Mouse (Mus musculus): ENCODE results near the gene Agap2. TPM values are rescaled to one million over a fixed set of nuclear protein-coding genes. Genes with fewer than 3 reads are reported as not detected.

Gene Agap2
- polyA plus RNA-seq, 1 experiment = 151 TPM

DNA sequence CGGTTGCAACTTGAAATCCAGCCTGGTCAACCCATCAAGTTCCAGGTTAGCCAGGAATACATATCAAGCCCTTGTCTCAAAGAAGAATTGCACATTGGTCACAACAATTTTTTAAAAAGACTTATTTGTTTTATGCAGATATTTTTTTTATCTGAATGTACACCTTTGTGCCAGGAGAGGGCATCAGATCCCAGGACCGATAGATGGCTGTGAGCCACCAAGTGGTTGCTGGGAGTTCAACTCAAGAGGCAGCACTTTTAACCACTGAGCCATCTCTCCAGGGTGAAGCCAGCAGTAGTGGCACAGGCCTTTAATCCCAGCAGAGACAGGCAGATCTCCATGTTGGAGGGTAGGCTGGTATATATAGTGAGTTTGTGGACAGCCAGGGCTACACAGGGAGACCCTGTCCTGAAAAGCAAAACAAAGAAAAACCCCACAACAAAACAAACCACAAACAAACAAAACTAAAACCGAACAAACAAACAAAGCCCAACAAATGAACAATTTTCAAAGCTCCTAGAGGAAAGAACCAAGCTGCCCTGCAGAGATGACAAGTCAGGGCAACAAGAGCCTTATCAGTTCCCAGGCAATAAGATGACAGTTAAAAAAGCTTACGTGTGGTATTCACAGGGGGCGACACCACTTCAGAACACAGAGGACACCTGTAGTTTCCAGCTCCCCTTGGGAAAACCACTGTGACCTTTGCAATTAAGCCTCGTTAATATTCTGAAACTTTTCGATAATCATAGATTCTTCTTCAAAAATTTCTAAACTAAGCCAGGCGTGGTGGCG, 50.3 kb downstream of the Agap2 start:
- TF ChIP-seq CTCF (IDR thresholded peaks at IDR 0.05; ENCODE audit: borderline replicate concordance, extremely low read depth, insufficient read depth, insufficient read length) (peak; percentile 55; the same call in 1 of the 2 replicates), POLR2A (IDR thresholded peaks at IDR 0.05; ENCODE audit: borderline replicate concordance, extremely low read depth, insufficient read depth, insufficient read length, poor library complexity, severe bottlenecking) (no peak)

DNA sequence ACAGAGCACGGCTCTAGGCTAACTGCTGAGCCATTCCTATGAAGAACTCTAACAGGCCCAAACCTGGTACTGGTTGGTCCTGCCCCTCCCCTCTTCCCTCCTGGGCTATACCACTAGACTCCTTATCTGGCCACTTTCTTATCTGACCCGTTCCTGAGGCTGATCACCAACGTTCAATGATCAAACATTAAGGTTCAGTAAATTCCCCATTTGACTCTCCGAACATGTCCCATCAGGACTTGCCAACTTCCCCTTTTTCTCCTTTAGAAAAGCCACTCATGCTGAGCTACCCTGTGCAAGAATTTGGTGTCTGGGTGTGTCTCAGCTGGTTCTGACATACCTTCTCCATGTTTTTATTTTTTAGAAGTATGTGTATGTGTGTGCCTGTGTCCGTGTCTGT, 51.5 kb downstream of the Agap2 start:
- DNase-seq (ENCODE audit: low read depth) = no peak
- no peak for TF ChIP-seq CTCF (IDR thresholded peaks at IDR 0.05; ENCODE audit: borderline replicate concordance, extremely low read depth, insufficient read depth, insufficient read length)
- no peak for TF ChIP-seq POLR2A (IDR thresholded peaks at IDR 0.05; ENCODE audit: borderline replicate concordance, extremely low read depth, insufficient read depth, insufficient read length, poor library complexity, severe bottlenecking)

More for the DNA sequence above, 50.3 kb downstream of the Agap2 start:
- peak; percentile 67 for DNase-seq (ENCODE audit: low read depth)

DNA sequence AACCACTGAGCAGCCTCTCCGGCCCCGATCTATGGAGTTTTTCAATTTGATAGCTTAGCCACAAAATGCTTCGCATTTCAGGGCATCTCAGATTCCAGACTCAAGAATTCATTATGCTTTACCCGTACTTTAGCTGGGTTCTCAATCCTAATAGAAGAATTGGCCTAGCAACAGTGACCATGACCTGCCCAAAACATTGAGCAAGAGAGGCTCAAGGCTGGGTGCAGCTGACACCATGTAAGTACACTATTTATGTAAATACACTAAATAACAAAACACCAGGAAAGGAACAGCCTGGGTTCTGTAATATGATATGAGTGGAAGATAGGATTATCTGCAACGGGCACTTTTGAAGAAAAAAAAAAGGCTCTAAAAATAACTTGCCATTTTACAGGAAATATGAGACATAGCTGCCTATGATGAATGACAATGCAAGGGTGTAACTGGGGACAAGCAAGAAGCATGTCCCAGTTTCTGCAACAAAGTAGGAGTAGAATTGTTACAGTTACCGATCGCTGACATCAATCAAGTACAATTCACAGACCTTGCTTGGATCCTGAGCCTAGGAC, 52.7 kb downstream of the Agap2 start:
- DNase-seq (ENCODE audit: low read depth) = no peak
- no peak for TF ChIP-seq POLR2A (IDR thresholded peaks at IDR 0.05; ENCODE audit: borderline replicate concordance, extremely low read depth, insufficient read depth, insufficient read length, poor library complexity, severe bottlenecking)
- no peak for TF ChIP-seq CTCF (IDR thresholded peaks at IDR 0.05; ENCODE audit: borderline replicate concordance, extremely low read depth, insufficient read depth, insufficient read length)

DNA sequence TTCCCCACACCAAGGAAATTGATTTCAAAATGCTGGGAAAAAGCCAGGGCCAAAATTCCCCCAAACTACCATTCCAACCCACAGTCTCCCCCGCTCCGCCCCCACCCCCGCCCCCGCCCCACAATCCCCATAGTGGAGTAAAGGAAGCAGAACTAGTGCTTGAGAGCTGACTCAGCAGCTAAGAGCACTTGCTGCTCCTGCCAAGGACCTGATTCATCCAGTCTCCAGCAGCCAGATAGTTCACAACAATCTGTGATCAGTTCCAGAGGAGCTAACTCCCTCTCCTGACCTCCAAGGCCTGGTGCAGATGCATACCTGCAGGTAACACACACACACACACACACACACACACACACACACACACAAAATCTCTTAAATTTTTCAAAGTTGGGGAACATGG, 54.3 kb downstream of the Agap2 start:
- no peak for DNase-seq (ENCODE audit: low read depth)
- TF ChIP-seq CTCF (IDR thresholded peaks at IDR 0.05; ENCODE audit: borderline replicate concordance, extremely low read depth, insufficient read depth, insufficient read length) = no peak
- TF ChIP-seq POLR2A (IDR thresholded peaks at IDR 0.05; ENCODE audit: borderline replicate concordance, extremely low read depth, insufficient read depth, insufficient read length, poor library complexity, severe bottlenecking) = no peak

DNA sequence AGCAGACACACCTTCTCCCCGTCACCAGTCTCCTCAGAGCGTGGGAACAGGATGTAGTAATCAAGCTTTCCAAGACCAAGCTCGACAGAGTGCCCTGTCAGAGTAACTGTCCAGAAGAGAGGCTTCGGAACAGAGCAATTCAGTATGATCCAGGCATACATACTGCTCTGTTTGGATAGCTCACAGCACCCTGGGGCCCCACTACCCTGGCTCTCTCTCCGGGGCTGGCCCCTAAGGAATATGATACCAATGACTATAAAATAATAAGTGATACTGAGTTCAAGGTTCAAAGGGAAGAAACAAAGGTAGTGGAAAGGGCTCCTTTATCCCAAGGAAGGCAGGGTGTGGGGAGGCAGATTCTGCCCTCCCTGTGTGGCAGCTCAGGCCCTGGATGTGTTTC, 57.4 kb downstream of the Agap2 start:
- TF ChIP-seq POLR2A (IDR thresholded peaks at IDR 0.05; ENCODE audit: borderline replicate concordance, extremely low read depth, insufficient read depth, insufficient read length, poor library complexity, severe bottlenecking) (no peak), CTCF (IDR thresholded peaks at IDR 0.05; ENCODE audit: borderline replicate concordance, extremely low read depth, insufficient read depth, insufficient read length) (no peak)
- DNase-seq (ENCODE audit: low read depth) = no peak

DNA sequence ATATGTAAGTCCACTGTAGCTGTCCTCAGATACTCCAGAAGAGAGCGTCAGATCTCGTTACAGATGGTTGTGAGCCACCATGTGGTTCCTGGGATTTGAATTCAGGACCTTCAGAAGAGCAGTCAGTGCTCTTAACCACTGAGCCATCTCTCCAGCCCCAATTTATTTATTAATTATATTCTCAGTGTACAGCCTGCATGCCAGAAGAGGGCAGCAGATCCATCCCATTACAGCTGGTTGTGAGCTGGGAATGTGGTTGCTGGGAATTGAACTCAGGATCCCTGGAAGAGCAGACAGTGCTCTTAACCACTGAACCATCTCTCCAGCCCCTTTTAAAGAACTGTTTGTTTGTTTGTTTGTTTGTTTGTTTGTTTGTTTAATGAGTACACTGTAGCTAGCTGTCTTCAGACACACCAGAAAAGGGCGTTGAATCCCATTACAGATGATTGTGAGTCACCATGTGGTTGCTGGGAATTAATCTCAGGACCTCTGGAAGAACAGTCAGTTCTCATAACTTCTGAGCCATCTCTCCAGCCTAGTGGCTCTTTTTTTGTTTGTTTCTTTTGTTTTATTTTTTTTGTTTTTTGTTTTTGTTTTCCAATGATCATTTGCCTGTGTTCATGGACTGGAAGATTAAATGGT, 59.4 kb downstream of the Agap2 start:
- peak; percentile 21 for DNase-seq (ENCODE audit: low read depth)
- peak; percentile 32; the same call in 1 of the 2 replicates for TF ChIP-seq CTCF (IDR thresholded peaks at IDR 0.05; ENCODE audit: borderline replicate concordance, extremely low read depth, insufficient read depth, insufficient read length)

DNA sequence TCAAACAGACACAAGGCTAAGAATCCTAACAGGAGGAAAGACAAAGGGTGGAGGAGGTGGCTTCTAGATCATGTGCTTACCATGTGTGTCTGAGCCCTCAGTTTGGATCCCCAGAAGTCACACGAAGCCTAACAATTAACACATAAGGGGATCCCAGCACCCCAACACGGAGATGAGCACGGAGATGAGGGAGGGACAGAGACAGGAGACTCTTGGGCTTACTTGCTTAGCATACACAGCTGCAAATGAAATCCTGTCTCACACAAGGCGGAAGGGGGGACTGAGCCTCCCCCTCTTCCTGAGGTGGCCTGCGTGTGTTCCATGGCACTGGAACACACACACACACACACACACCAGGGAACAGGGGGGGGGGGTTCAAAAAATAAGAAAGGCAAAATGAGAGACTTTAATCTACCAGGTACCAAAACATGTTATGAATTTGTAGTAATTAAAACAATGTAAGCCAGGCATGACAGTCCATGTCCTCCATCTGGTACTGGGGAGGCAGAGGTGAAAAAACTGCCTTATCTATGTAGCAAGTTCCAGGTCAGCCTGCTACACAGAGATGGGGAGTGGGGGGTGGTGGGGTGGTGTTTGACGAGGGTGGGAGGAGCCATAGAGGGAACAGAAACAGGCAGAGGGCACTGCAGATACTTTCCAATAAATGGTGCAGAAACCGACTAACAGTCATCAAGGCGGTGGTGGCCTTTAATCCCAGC, 60.2 kb downstream of the Agap2 start:
- TF ChIP-seq CTCF (IDR thresholded peaks at IDR 0.05; ENCODE audit: borderline replicate concordance, extremely low read depth, insufficient read depth, insufficient read length) (no peak), POLR2A (IDR thresholded peaks at IDR 0.05; ENCODE audit: borderline replicate concordance, extremely low read depth, insufficient read depth, insufficient read length, poor library complexity, severe bottlenecking) (no peak)
- DNase-seq (ENCODE audit: low read depth) = no peak

DNA sequence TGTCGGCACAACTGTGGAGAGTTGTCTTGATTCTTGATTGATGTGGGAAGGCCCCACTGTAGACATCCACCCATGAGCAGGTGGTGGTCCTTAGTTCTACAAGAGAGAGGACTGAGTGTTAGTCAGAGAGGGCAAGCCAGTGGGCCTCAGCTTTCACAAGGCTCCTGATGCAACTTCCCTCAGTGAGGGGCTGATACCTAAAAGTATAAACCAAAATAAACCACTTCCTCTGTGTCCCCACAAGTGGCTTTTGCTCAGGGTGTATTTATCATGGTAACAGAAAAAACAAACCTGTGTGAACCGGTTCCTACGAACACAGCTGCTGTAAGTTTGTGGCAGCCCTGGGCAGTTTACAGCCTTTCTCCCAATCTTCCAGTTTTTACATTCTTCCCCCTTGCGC, 61.4 kb downstream of the Agap2 start:
- DNase-seq (ENCODE audit: low read depth) = no peak
- TF ChIP-seq CTCF (IDR thresholded peaks at IDR 0.05; ENCODE audit: borderline replicate concordance, extremely low read depth, insufficient read depth, insufficient read length) (no peak), POLR2A (IDR thresholded peaks at IDR 0.05; ENCODE audit: borderline replicate concordance, extremely low read depth, insufficient read depth, insufficient read length, poor library complexity, severe bottlenecking) (no peak)

DNA sequence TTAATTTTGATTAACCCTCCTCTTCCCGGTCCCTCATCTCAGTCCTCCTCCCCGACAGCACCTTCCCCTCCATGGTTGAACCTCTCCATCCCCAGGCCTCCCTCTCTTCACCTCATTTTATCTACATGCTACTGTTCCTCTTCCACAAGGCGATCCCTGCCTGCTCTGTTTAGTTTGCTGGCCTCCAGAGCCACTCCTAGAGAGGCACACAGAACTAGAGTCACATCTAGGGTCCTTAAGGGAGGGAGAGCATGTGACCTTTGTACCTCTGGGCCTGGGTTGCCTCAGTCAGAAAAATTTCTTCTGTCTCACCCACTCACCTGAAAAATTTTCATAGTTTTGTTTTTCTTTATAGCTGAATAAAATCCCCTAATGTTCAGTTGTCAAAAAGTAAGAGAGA, 62.8 kb downstream of the Agap2 start:
- TF ChIP-seq POLR2A (IDR thresholded peaks at IDR 0.05; ENCODE audit: borderline replicate concordance, extremely low read depth, insufficient read depth, insufficient read length, poor library complexity, severe bottlenecking) (no peak), CTCF (IDR thresholded peaks at IDR 0.05; ENCODE audit: borderline replicate concordance, extremely low read depth, insufficient read depth, insufficient read length) (no peak)
- DNase-seq (ENCODE audit: low read depth) = no peak

DNA sequence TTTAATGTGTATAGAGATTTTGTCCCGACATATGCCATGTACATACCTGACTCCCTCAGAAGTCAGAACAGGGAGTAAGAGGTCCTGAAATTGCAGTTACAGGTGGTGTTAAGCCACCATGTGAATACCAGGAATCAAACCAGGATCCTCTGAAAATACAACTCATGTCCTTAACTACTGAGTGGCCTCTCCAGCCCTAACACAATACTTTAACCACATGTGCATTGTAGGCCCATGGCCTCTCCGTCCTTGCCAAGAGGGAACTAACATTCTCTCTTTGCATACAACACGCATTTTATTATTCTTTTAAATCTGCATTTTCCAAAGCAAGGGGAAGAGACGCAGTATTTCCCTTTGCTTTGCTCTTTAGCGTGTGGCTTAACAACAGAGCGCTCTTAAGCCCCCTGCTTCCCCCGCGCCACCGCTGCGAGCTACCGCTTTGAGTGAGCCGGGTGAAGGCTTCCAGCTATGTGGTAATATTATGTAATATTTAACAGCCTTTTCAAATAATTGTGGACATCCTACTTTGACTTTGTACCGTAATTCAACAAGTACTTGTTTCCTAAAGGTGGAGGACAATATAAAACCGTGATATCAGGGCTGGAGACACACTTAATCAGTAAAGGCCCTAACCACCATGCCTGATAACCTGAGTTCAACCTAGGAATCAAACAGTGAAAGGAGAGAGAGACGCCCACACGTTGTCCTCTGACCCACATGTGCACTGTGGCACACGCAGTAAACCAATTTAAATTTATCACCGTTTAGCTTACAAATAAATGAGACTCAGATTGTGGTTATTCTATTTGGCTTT, 63.5 kb downstream of the Agap2 start:
- TF ChIP-seq POLR2A (IDR thresholded peaks at IDR 0.05; ENCODE audit: borderline replicate concordance, extremely low read depth, insufficient read depth, insufficient read length, poor library complexity, severe bottlenecking) (no peak), CTCF (IDR thresholded peaks at IDR 0.05; ENCODE audit: borderline replicate concordance, extremely low read depth, insufficient read depth, insufficient read length) (no peak)
- DNase-seq (ENCODE audit: low read depth) = no peak

All from brain, embryonic 14.5 days (tissue).